Mouse (Mus musculus) megakaryocyte progenitor cell, adult 5-6 weeks (primary cell): ENCODE measurements around the gene Unk. TPM values are rescaled to one million over a fixed set of nuclear protein-coding genes. Genes with fewer than 3 reads are reported as not detected.

Experiments used
- ATAC-seq: replicated peaks from 2 replicates; pipeline ENCODE4 v1.8.0; 2016; ENCODE audit warnings: mild to moderate bottlenecking, moderate TSS enrichment, inconsistent platforms; ENCODE audit not compliant: poor library complexity
- total RNA-seq, 2 experiments: library from RNA; stranded (forward) in 1 of 2; stranded (reverse) in 1 of 2; fragments of 157-497, 149-512 nt in 1 of 2; fragments of 200-1000 nt in 1 of 2; gene quantifications; 2 replicates each; pipeline versions ENCODE4 v1.2.3 to v1.2.4; 2015 to 2017

The Unk gene
- total RNA-seq, 2 experiments from 2014 or later: 13.7 to 18.7 TPM

GRCm38 (mm10) chr11:116106154-116106962 is 76.2 kb downstream of the Unk start:
- ATAC-seq: no peak

GRCm38 (mm10) chr11:116106963-116107776 is 77.0 kb downstream of the Unk start:
- no peak for ATAC-seq

- ATAC-seq: no peak
These were observed 77.7 kb downstream of the Unk start for GRCm38 (mm10) chr11:116107777-116108285.

GRCm38 (mm10) chr11:116108464-116109137 is 78.5 kb downstream of the Unk start:
- 0 out of 2 replicates have a peak, but pooled peaks have one; percentile 8 for ATAC-seq

- ATAC-seq: peak; percentile 54
These were observed 79.4 kb downstream of the Unk start for GRCm38 (mm10) chr11:116109441-116110081.

GRCm38 (mm10) chr11:116110131-116110530 is 80.0 kb downstream of the Unk start:
- 0 out of 2 replicates have a peak, but pooled peaks have one; percentile 13 for ATAC-seq

- ATAC-seq: peak; percentile 32
These were observed 80.4 kb downstream of the Unk start for GRCm38 (mm10) chr11:116110540-116110939.

Other genes with a start within 250 kb of the Unk start
- 2.7 and 4.3 TPM in 2 replicates for gene Caskin2, start 216.7 kb upstream of the Unk start, total RNA-seq (2015)
- 1.5 and 3.5 TPM in 2 replicates for gene Caskin2, start 216.7 kb upstream of the Unk start, total RNA-seq (2017)
- gene Tsen54, start 215.6 kb upstream of the Unk start, total RNA-seq (2015): 4.0 and 9.0 TPM in 2 replicates
- gene Tsen54, start 215.6 kb upstream of the Unk start, total RNA-seq (2017): 10.9 and 15.0 TPM in 2 replicates
- gene Llgl2, start 206.3 kb upstream of the Unk start, total RNA-seq (2015): 3.3 and 4.1 TPM in 2 replicates
- 3.0 and 4.8 TPM in 2 replicates for gene Llgl2, start 206.3 kb upstream of the Unk start, total RNA-seq (2017)
- 2.6 and 5.5 TPM in 2 replicates for gene Myo15b, start 171.9 kb upstream of the Unk start, total RNA-seq (2015)
- 1.6 and 5.1 TPM in 2 replicates for gene Myo15b, start 171.9 kb upstream of the Unk start, total RNA-seq (2017)
- 4.9 and 8.7 TPM in 2 replicates for gene Smim5, start 130.4 kb upstream of the Unk start, total RNA-seq (2015)
- 2.8 and 8.2 TPM in 2 replicates for gene Smim5, start 130.4 kb upstream of the Unk start, total RNA-seq (2017)
- gene Smim6, start 118.3 kb upstream of the Unk start, total RNA-seq (2015): 0.57 and 1.0 TPM in 2 replicates
- gene Smim6, start 118.3 kb upstream of the Unk start, total RNA-seq (2017): 0.37 and 1.2 TPM in 2 replicates
- 19.1 and 24.5 TPM in 2 replicates for gene Sap30bp, start 97.0 kb upstream of the Unk start, total RNA-seq (2015)
- 155 and 199 TPM in 2 replicates for gene Sap30bp, start 97.0 kb upstream of the Unk start, total RNA-seq (2017)
- gene Recql5, start 96.8 kb upstream of the Unk start, total RNA-seq (2015): 12.3 and 23.3 TPM in 2 replicates
- gene Recql5, start 96.8 kb upstream of the Unk start, total RNA-seq (2017): 16.0 and 17.7 TPM in 2 replicates
- gene Itgb4, start 55.6 kb upstream of the Unk start, total RNA-seq (2015): 0.05 and 0.15 TPM in 2 replicates
- gene Itgb4, start 55.6 kb upstream of the Unk start, total RNA-seq (2017): 0.17 TPM in 1 of 2 replicates, not detected in the other
- gene Galk1, start 17.6 kb upstream of the Unk start, total RNA-seq (2015): 29.4 and 29.8 TPM in 2 replicates
- 46.5 and 52.7 TPM in 2 replicates for gene Galk1, start 17.6 kb upstream of the Unk start, total RNA-seq (2017)
- 714 and 817 TPM in 2 replicates for gene H3f3b, start 2.4 kb upstream of the Unk start, total RNA-seq (2015)
- gene H3f3b, start 2.4 kb upstream of the Unk start, total RNA-seq (2017): 751 and 801 TPM in 2 replicates
- 13.6 and 15.8 TPM in 2 replicates for gene Unc13d, start 47.6 kb downstream of the Unk start, total RNA-seq (2015)
- gene Unc13d, start 47.6 kb downstream of the Unk start, total RNA-seq (2017): 15.5 and 26.1 TPM in 2 replicates
- 42.4 and 56.5 TPM in 2 replicates for gene Wbp2, start 56.7 kb downstream of the Unk start, total RNA-seq (2015)
- 15.6 and 22.8 TPM in 2 replicates for gene Wbp2, start 56.7 kb downstream of the Unk start, total RNA-seq (2017)
- 0.59 and 1.9 TPM in 2 replicates for gene Trim47, start 96.9 kb downstream of the Unk start, total RNA-seq (2015)
- gene Trim47, start 96.9 kb downstream of the Unk start, total RNA-seq (2017): 1.0 and 1.3 TPM in 2 replicates
- gene Trim65, start 100.8 kb downstream of the Unk start, total RNA-seq (2015): 13.8 and 16.2 TPM in 2 replicates
- 6.2 and 7.7 TPM in 2 replicates for gene Trim65, start 100.8 kb downstream of the Unk start, total RNA-seq (2017)
- 38.2 and 47.0 TPM in 2 replicates for gene Mrpl38, start 108.5 kb downstream of the Unk start, total RNA-seq (2015)
- 24.0 and 24.9 TPM in 2 replicates for gene Mrpl38, start 108.5 kb downstream of the Unk start, total RNA-seq (2017)
- gene Fbf1, start 137.8 kb downstream of the Unk start, total RNA-seq (2015): 9.6 and 10.0 TPM in 2 replicates
- 14.2 and 23.8 TPM in 2 replicates for gene Fbf1, start 137.8 kb downstream of the Unk start, total RNA-seq (2017)
- gene Ten1, start 168.5 kb downstream of the Unk start, total RNA-seq (2015): 63.8 and 66.9 TPM in 2 replicates
- 21.4 and 41.1 TPM in 2 replicates for gene Ten1, start 168.5 kb downstream of the Unk start, total RNA-seq (2017)
- 16.2 and 17.0 TPM in 2 replicates for gene Acox1, start 168.7 kb downstream of the Unk start, total RNA-seq (2015)
- gene Acox1, start 168.7 kb downstream of the Unk start, total RNA-seq (2017): 15.6 and 15.9 TPM in 2 replicates
- gene Evpl, start 207.8 kb downstream of the Unk start, total RNA-seq (2015): 0.05 and 0.24 TPM in 2 replicates
- 1.2 and 2.0 TPM in 2 replicates for gene Evpl, start 207.8 kb downstream of the Unk start, total RNA-seq (2017)
- 59.1 and 65.6 TPM in 2 replicates for gene Srp68, start 243.9 kb downstream of the Unk start, total RNA-seq (2015)
- gene Srp68, start 243.9 kb downstream of the Unk start, total RNA-seq (2017): 63.1 and 67.3 TPM in 2 replicates